Mouse (Mus musculus) layer of hippocampus, adult 18-20 months (tissue): ENCODE results near the gene Trim52. TPM values are rescaled to one million over a fixed set of nuclear protein-coding genes. Genes with fewer than 3 reads are reported as not detected.
A peak's percentile ranks its signal among the peaks of the same experiment; 100 is the strongest.
"Not testable (repeated sequence)": the region's sequence is repeated elsewhere in the genome, so short reads cannot be mapped to it uniquely, and the experiment has no call there.

Source experiments
- DNase-seq, 2 experiments: peaks; one replicate each; pipeline ENCODE4 v3.0.0; 2022; ENCODE audit warnings: low spot score in 2 of 2
- long read RNA-seq: library from polyadenylated mRNA; stranded (forward); transcript quantifications from one replicate; pipeline ENCODE4 v2.0.0, GENCODE M21; 2021
- total RNA-seq, 2 experiments: library from RNA; stranded (reverse); gene quantifications; 2 replicates each; pipeline ENCODE4 v1.2.3; 2021

Trim52 gene
- not detected for total RNA-seq
- long read RNA-seq: 0 reads

- DNase-seq: no peak
These were observed at the start of gene Trim52 for GRCm38 (mm10) chr14:106105980-106106379. TSS of gene Trim52 (plus strand) at chr14:106106198.

- no peak for DNase-seq
These were observed 33.4 kb upstream of the Trim52 start for GRCm38 (mm10) chr14:106072608-106073007.

- DNase-seq: no peak
These were observed 30.6 kb upstream of the Trim52 start for GRCm38 (mm10) chr14:106075181-106076064.

GRCm38 (mm10) chr14:106088480-106089037 is 17.4 kb upstream of the Trim52 start:
- DNase-seq: no peak

- peak; percentile 12 to 84 for DNase-seq
These were observed 9.2 kb upstream of the Trim52 start for GRCm38 (mm10) chr14:106096816-106097215.

GRCm38 (mm10) chr14:106100858-106101257 is 5.1 kb upstream of the Trim52 start:
- no peak for DNase-seq

- DNase-seq: no peak
These were observed 427 bp downstream of the Trim52 start for GRCm38 (mm10) chr14:106106425-106106824.

GRCm38 (mm10) chr14:106119371-106119770 is 13.4 kb downstream of the Trim52 start:
- DNase-seq: no peak

GRCm38 (mm10) chr14:106136272-106136671 is 30.3 kb downstream of the Trim52 start:
- DNase-seq: no peak

DNA sequence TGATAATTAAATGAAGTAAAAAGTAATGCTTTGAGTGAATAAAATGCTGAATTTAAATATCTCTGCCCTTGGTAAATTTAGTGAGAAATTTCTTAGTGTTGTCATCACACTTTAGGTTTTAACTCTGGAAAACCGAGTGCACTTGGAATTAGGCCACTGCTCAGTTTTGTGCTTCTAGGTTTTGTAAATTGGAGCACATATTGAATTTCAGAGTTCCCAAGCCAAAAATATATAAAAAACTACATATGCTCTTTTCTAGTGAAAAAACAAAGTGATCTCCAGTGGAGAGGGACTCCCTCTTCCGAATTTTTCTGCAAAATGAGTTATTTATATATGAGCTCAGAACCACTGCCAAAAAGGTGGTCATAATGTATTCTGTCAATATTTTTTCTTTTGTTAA is 45.2 kb downstream of the Trim52 start:
- DNase-seq: no peak

DNA sequence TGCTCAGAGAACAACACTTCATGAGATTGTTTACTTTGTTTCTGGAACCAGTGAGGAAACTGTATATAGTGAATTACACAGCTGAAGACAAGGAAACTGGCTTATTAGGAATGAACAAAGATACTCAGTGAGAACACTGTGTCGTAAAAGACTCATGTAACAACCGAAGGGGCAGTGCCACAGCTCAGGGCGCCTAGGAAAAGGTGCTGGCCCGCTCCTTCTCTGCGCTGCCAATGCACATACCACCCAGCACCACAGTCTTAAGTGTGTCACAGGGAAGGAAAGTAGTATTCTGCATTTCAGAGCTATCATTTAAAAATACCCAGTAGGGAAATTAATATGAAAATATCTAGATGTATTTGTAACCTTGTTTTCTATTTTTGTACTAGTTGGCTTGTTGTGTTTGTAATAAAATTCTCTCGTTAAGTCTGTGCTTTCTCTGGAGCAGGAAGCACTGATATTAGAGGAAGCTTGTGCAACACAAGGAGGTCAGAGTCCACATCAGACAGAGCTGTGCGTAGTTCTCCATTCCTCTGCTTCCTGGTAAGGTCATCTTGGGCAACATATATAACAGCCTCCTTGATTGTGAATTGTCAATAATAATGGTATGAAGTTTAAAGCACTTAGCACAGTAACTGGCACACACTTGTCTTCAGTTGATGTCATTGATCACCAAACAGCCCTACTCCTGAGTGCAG is 49.0 kb downstream of the Trim52 start:
- no peak for DNase-seq

DNA sequence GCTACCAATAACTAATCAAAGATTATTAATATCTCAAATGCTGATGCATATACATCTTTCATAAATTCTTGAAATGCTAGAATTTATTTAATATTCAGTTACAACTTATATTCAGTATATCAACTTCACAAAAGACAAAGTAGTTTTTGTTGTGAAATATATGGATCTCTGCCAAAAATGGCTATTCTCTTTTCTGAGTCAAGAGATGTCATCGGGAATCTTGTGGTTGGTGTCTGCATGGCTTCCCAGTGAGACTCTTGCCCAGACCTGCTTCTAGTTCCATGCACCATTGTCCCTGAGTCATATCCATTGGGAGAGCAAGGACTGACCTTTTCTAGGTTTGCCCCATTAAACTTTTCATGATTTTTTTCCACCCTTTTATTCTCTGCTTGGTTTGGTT is 50.5 kb downstream of the Trim52 start:
- DNase-seq: no peak

GRCm38 (mm10) chr14:106162331-106162730 is 56.3 kb downstream of the Trim52 start:
- no peak for DNase-seq

GRCm38 (mm10) chr14:106163196-106163595 is 57.2 kb downstream of the Trim52 start:
- DNase-seq: no peak

- not testable (repeated sequence) for DNase-seq
These were observed 57.9 kb downstream of the Trim52 start for GRCm38 (mm10) chr14:106163933-106164332.

GRCm38 (mm10) chr14:106176879-106177278 is 70.9 kb downstream of the Trim52 start:
- DNase-seq: peak; percentile 25 to 58

GRCm38 (mm10) chr14:106178245-106178644 is 72.2 kb downstream of the Trim52 start:
- no peak for DNase-seq

DNA sequence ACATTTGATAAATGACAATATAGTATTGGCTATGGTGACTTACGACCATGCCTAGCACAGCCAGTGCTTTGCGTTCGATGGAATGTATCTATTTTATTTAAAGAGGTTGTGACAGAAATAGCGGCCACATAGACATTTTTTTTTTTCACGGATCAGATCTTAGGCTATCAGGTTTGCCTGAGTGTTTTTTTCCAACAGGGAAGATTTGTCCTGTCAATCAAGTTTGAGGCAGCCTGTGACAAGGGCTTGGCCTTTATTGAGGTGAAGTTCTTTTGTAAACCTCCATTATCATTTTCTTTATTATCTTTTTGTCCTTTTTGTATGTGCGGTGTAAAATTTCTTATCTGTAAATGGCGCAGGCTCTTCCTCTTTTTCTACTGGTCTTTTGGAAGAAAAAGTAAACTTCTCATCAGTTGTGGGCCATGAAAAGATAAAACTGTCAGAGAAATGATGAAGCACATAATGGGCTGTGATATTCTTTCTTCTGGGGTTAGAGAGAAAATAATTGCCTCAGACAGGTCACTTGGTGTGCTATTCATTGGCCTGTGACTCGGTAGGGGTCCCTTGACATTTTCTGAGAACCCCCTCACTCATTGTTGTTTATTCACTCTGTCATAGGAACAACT is 73.2 kb downstream of the Trim52 start:
- DNase-seq: no peak

DNA sequence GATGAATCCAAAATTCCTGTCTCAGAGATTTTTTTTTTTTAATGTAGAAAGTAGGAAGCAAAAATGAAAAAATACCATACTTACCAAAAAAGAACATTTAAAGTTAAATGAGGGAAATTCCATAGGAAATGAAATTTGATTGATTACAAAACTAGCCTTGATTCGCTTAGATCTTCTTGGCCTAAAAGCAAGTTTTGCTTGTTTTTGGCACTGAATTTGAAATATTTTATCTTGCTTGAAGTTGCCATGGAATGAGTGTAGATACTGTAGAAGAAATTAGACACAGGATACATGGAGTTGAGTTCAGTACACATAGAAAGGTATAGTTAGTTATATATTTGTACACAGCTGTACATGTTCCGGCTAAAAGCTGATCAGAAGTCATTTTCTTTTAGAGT is 73.7 kb downstream of the Trim52 start:
- no peak for DNase-seq

- DNase-seq: no peak
These were observed 74.6 kb downstream of the Trim52 start for GRCm38 (mm10) chr14:106180616-106181015.

DNA sequence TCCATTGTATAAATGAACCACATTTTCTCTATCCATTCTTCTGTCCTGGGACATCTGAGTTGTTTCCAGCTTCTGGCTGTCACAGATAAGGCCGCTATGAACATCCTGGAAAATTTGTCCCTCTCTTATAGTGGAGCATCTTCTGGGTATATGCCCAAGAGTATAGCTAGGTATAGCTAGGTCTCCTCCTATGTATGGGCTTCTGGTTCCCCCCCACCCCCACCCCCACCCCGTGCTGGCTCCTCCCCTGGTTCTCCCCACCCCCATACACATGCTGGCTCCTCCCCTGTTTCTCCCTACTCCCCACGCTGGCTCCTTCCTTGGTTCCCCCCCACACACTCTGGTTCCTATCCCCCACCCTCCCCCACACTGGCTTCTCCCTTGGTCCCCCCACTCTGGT is 78.0 kb downstream of the Trim52 start:
- no peak for DNase-seq
